Mouse (Mus musculus) layer of hippocampus, adult 2 months (tissue): Measurements from ENCODE around the gene Polr2l. TPM values are rescaled to one million over a fixed set of nuclear protein-coding genes. Genes with fewer than 3 reads are reported as not detected.
A peak's percentile ranks its signal among the peaks of the same experiment; 100 is the strongest.

Experiments used
- DNase-seq, 2 experiments: peaks; one replicate each; pipeline ENCODE4 v3.0.0; 2022; ENCODE audit warnings: low spot score in 2 of 2
- H3K27ac ChIP-seq: fragments of 200-600 bp; 2 replicates; pipeline ENCODE4 v1.8.1; 2022
- H3K4me3 ChIP-seq: fragments of 200-600 bp; 2 replicates; pipeline ENCODE4 v1.8.1; 2022; ENCODE audit warnings: mild to moderate bottlenecking
- CTCF ChIP-seq: fragments of 200-600 bp; conservative IDR thresholded peaks from 2 replicates; pipeline ENCODE4 v1.8.1; 2022; ENCODE audit warnings: antibody characterized with exemption, mild to moderate bottlenecking, moderate library complexity
- total RNA-seq, 2 experiments: library from RNA; stranded (reverse); gene quantifications; 2 replicates each; pipeline ENCODE4 v1.2.3; 2021

Gene Polr2l
- total RNA-seq, 2 experiments from 2014 or later = 38.7 TPM

- H3K4me3 ChIP-seq = peak overlapping the region; percentile 62
- DNase-seq = no peak
- H3K27ac ChIP-seq = peak overlapping the region; percentile 97
- TF ChIP-seq CTCF = no peak
These were observed 38.4 kb downstream of the Polr2l start for GRCm38 (mm10) chr7:141436523-141436892.

- no peak for TF ChIP-seq CTCF
- H3K27ac ChIP-seq = peak overlapping the region; percentile 97
- DNase-seq = no peak
- peak overlapping the region; percentile 63 for H3K4me3 ChIP-seq
These were observed 38.9 kb downstream of the Polr2l start for GRCm38 (mm10) chr7:141435856-141436522.

GRCm38 (mm10) chr7:141435129-141435855 lies 39.6 kb downstream of the Polr2l start:
- no peak for TF ChIP-seq CTCF
- peak overlapping the region; percentile 97 for H3K27ac ChIP-seq
- H3K4me3 ChIP-seq = peak overlapping the region; percentile 63
- peak in 1 of 2 experiments; percentile 61 for DNase-seq

- Histone ChIP-seq H3K27ac (peak overlapping the region; percentile 97), H3K4me3 (peak overlapping the region; percentile 63)
- no peak for TF ChIP-seq CTCF
- peak; percentile 72 to 77 for DNase-seq
These were observed 40.5 kb downstream of the Polr2l start for GRCm38 (mm10) chr7:141434464-141434863.

- DNase-seq = no peak
- no peak for TF ChIP-seq CTCF
- Histone ChIP-seq H3K4me3 (peak overlapping the region; percentile 63), H3K27ac (peak overlapping the region; percentile 97)
These were observed 41.2 kb downstream of the Polr2l start for GRCm38 (mm10) chr7:141433517-141434400.

- Histone ChIP-seq H3K4me3 (peak overlapping the region; percentile 63), H3K27ac (peak overlapping the region; percentile 97)
- no peak for DNase-seq
- TF ChIP-seq CTCF = peak; percentile 30; the same call in 1 of the 2 replicates
These were observed 42.0 kb downstream of the Polr2l start for GRCm38 (mm10) chr7:141432741-141433516.

GRCm38 (mm10) chr7:141432186-141432611 lies 42.7 kb downstream of the Polr2l start:
- DNase-seq = no peak
- TF ChIP-seq CTCF = no peak
- Histone ChIP-seq H3K27ac (peak overlapping the region; percentile 97), H3K4me3 (no peak overlapping the region; the same call in 1 of the 2 replicates)

GRCm38 (mm10) chr7:141431434-141432185 lies 43.3 kb downstream of the Polr2l start:
- H3K4me3 ChIP-seq = no peak overlapping the region
- H3K27ac ChIP-seq = no peak overlapping the region; the same call in 1 of the 2 replicates
- TF ChIP-seq CTCF = no peak
- no peak for DNase-seq

- TF ChIP-seq CTCF = no peak
- H3K27ac ChIP-seq = no peak overlapping the region
- DNase-seq = no peak
- H3K4me3 ChIP-seq = no peak overlapping the region
These were observed 44.2 kb downstream of the Polr2l start for GRCm38 (mm10) chr7:141430585-141431240.

GRCm38 (mm10) chr7:141429840-141430584 lies 44.9 kb downstream of the Polr2l start:
- no peak for DNase-seq
- Histone ChIP-seq H3K4me3 (peak overlapping the region; percentile 77), H3K27ac (peak overlapping the region; percentile 98)

More at GRCm38 (mm10) chr7:141429840-141430584, 44.9 kb downstream of the Polr2l start:
- no peak for TF ChIP-seq CTCF
